Mouse (Mus musculus) intestine, postnatal 0 days (tissue): Measurements from ENCODE around the gene Lyg1. TPM values are rescaled to one million over a fixed set of nuclear protein-coding genes. Genes with fewer than 3 reads are reported as not detected.

ENCODE experiments used
- ATAC-seq: fragments of 200-750 bp; cut with Nextera tagmentation; 2 replicates; pipeline ENCODE4 v1.8.0; 2017; ENCODE audit warnings: mild to moderate bottlenecking, moderate TSS enrichment, moderate library complexity
- H3K27ac ChIP-seq: fragments of 300-500 bp; sonication (generic); 2 replicates; pipeline ENCODE4 v1.5.1; 2014; ENCODE audit warnings: mild to moderate bottlenecking, low read depth, low read length, moderate library complexity
- H3K27me3 ChIP-seq: fragments of 300-500 bp; sonication (generic); replicated peaks from 2 replicates; pipeline ENCODE4 v1.6.1; 2014; ENCODE audit warnings: low read length, mixed read lengths; ENCODE audit not compliant: control insufficient read depth, insufficient read depth
- H3K36me3 ChIP-seq: fragments of 300-500 bp; sonication (generic); 2 replicates; pipeline ENCODE4 v1.6.1; 2014; ENCODE audit warnings: mild to moderate bottlenecking, moderate library complexity; ENCODE audit not compliant: control insufficient read depth, insufficient read depth
- H3K4me1 ChIP-seq: fragments of 300-500 bp; sonication (generic); replicated peaks from 2 replicates; pipeline ENCODE4 v1.6.1; 2014; ENCODE audit warnings: antibody characterized with exemption, low read length, mixed read lengths; ENCODE audit not compliant: control insufficient read depth, insufficient read depth
- H3K4me2 ChIP-seq: fragments of 300-500 bp; sonication (generic); replicated peaks from 2 replicates; pipeline ENCODE4 v1.6.1; 2014; ENCODE audit warnings: low read depth, mild to moderate bottlenecking, moderate library complexity
- H3K4me3 ChIP-seq: fragments of 300-500 bp; sonication (generic); 2 replicates; pipeline ENCODE4 v1.5.1; 2014; ENCODE audit warnings: low read depth, low read length
- H3K9ac ChIP-seq: fragments of 300-500 bp; sonication (generic); 2 replicates; pipeline ENCODE4 v1.6.1; 2014; ENCODE audit warnings: mild to moderate bottlenecking, low read depth, low read length
- H3K9me3 ChIP-seq: fragments of 300-500 bp; sonication (generic); 2 replicates; pipeline ENCODE4 v1.6.1; 2016; ENCODE audit warnings: mixed run types; ENCODE audit not compliant: control insufficient read depth
- CTCF ChIP-seq: sonication (generic); IDR thresholded peaks from 2 replicates; pipeline ENCODE4 v1.5.1; 2016; ENCODE audit warnings: low read depth, mild to moderate bottlenecking, control low read depth, antibody characterized with exemption, moderate library complexity
- WGBS: fragments of 180-500 bp; shearing (Covaris S2); extraction: QIAGEN DNeasy Blood & Tissue Kit; methylation state at CpG from one replicate; pipeline ENCODE4 v1.1.7; 2014; 5-methylcytosine and 5-hydroxymethylcytosine counted together
- polyA plus RNA-seq: library from polyadenylated mRNA; unstranded; fragments of >200 nt; fragmentation: Nextera tagmentation; extraction: Ambion mirVana; gene quantifications from 2 replicates; pipeline ENCODE4 v1.2.1, GENCODE M21; 2015

Gene Lyg1
- polyA plus RNA-seq, 1 experiment from 2014 or later = not detected

- no peaks in the 10 kb centered on the region for H3K36me3 ChIP-seq
- no peak overlapping the region for H3K4me3 ChIP-seq
- H3K4me1 ChIP-seq = no peaks in the 10 kb centered on the region
- no peak overlapping the region for H3K9ac ChIP-seq
- H3K27ac ChIP-seq = no peak overlapping the region
- TF ChIP-seq CTCF = no peak
- no peak overlapping the region for H3K4me2 ChIP-seq
- no peak for ATAC-seq
- H3K27me3 ChIP-seq = no peaks in the 10 kb centered on the region
- H3K9me3 ChIP-seq = no peaks in the 10 kb centered on the region
- 58% methylated on average over 8 of the region's 8 CpGs for WGBS
Observed at GRCm38 (mm10) chr1:37922536-37922935, 35.0 kb downstream of the Lyg1 start.

GRCm38 (mm10) chr1:37918096-37918495, 39.5 kb downstream of the Lyg1 start:
- H3K4me3 ChIP-seq = no peak overlapping the region
- no peak overlapping the region for H3K9ac ChIP-seq
- no peak overlapping the region for H3K27ac ChIP-seq
- no peaks in the 10 kb centered on the region for H3K4me1 ChIP-seq
- no peak for ATAC-seq
- H3K36me3 ChIP-seq = no peaks in the 10 kb centered on the region
- H3K27me3 ChIP-seq = no peaks in the 10 kb centered on the region
- TF ChIP-seq CTCF = no peak
- whole genome bisulfite sequencing = 41% methylated on average over 6 of the region's 6 CpGs
- H3K9me3 ChIP-seq = no peaks in the 10 kb centered on the region
- no peak overlapping the region for H3K4me2 ChIP-seq

DNA sequence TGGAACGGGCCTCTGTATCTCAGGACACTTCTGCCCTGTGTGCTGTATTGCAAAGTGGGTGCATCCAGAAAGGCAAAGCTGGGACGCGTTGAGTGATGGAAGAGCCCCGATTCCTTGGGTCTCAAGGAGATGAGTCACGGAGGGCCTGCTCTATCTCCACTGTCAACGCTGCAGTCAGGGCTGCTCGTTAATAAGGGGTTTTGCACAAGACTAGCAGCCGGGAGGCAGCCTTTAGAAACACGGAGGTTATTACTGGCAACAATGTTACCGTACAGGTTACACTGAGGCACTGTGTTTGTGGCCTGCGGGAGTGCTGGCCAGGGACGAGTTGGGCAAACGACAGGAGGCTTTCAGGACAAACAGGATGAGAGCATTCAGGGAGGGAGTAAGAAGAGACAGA, 39.9 kb downstream of the Lyg1 start:
- H3K27ac ChIP-seq = no peak overlapping the region
- H3K27me3 ChIP-seq = no peaks in the 10 kb centered on the region
- no peaks in the 10 kb centered on the region for H3K4me1 ChIP-seq
- TF ChIP-seq CTCF = no peak
- H3K9me3 ChIP-seq = no peaks in the 10 kb centered on the region
- no peak overlapping the region for H3K4me3 ChIP-seq
- WGBS = 56% methylated on average over 13 of the region's 13 CpGs
- no peak overlapping the region for H3K9ac ChIP-seq
- ATAC-seq = no peak
- no peaks in the 10 kb centered on the region for H3K36me3 ChIP-seq
- H3K4me2 ChIP-seq = no peak overlapping the region

DNA sequence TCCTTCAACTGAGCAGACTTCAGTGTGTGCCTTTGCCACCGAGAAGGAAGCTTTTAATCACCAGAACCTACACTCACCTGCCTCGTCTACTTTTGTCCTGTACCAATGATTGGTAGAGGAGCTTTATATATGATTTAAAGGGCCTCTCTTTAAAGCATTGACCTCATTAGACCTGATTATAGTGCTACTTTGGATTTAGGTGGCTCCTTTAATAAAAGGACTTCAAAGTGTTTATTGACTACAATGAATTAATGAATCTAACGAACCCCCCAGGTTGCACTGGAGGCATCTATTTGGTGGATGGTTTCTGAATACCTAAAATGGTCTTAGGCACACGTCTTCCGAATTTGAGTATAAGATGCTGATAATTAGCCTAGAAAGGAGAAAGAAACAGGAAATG, 41.2 kb downstream of the Lyg1 start, which contains the start of gene Lyg2:
TSS of gene Lyg2 (minus strand) at position 101 of the 400 bp plus-strand sequence.
- Histone ChIP-seq H3K36me3 (no peaks in the 10 kb centered on the region), H3K9me3 (no peaks in the 10 kb centered on the region), H3K4me3 (no peak within 1 kb of the TSS), H3K27me3 (no peaks in the 10 kb centered on the region), H3K4me1 (no peaks in the 10 kb centered on the region), H3K9ac (no peak within 1 kb of the TSS), H3K4me2 (no peak within 1 kb of the TSS), H3K27ac (no peak within 1 kb of the TSS)
- 75% methylated on average over 5 of the region's 5 CpGs for WGBS
- ATAC-seq = no peak
- TF ChIP-seq CTCF = no peak

DNA sequence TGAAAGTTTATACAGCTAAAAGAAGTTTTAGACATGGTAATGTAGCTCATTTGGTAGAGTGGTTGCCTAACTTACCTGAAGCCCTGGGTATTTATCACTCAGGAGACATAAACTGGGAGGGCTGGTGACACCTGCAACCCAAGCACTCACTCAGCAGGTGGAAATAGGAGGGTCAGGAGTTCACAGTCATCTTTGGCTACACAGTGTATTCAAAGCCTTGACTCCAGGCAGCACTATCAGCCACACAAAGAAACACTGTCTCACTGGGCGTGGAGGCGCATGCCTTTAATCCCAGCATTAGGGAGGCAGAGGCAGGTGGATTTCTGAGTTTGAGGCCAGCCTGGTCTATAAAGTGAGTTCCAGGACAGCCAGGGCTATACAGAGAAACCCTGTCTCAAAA, 44.8 kb downstream of the Lyg1 start:
- H3K9ac ChIP-seq = no peak overlapping the region
- H3K27me3 ChIP-seq = no peaks in the 10 kb centered on the region
- no peaks in the 10 kb centered on the region for H3K4me1 ChIP-seq
- H3K4me3 ChIP-seq = no peak overlapping the region
- 72% methylated on average over 2 of the region's 2 CpGs for WGBS
- no peak overlapping the region for H3K27ac ChIP-seq
- H3K4me2 ChIP-seq = no peak overlapping the region
- ATAC-seq = no peak
- no peak for TF ChIP-seq CTCF
- no peaks in the 10 kb centered on the region for H3K36me3 ChIP-seq
- no peaks in the 10 kb centered on the region for H3K9me3 ChIP-seq

DNA sequence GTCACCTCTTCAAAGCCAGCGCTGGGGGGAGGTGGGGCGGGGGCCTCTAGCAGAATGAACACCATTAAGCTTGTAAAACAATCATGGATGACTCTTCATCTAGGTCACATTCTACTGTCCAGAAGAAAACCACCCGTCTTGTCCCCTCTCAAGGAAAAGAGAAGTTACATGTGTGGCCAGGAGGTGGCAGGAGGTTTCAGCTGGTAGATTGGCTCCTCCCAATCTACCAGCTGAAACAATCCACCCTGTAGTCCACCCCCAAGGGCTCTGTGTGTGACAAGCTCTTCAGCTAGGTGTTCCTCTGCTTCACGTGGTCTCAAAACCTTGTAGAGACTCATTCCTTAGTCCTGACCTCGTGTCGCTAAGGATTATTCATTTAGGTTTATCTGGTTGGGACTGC, 54.4 kb downstream of the Lyg1 start:
- Histone ChIP-seq H3K4me1 (no peaks in the 10 kb centered on the region), H3K27ac (no peak overlapping the region), H3K4me2 (no peak overlapping the region), H3K27me3 (no peaks in the 10 kb centered on the region), H3K4me3 (no peak overlapping the region), H3K36me3 (peaks cover 17% of the 10 kb centered on the region), H3K9ac (no peak overlapping the region), H3K9me3 (no peaks in the 10 kb centered on the region)
- TF ChIP-seq CTCF = peak; percentile 66
- WGBS = 26% methylated on average over 6 of the region's 6 CpGs
- peak; percentile 45; the same call in 1 of the 2 replicates for ATAC-seq

DNA sequence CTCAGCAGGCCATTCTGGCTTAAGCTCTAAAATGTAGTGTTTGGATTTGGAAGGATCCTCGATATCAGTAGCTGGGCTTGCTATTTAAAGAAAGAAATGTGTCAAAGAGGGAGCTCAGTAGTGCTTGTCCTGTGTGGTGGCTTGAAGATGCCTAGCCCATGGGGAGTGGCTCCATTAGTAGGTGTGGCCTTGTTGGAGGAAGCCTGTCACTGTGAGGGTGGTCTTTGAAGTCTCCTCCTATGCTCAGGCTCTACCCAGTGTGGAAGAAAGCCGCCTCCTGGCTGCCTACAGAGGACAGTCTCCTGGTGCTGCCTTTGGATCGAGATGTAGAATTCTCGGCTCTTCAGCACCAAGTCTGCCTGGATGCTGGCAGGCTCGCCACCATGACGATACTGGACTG, 57.3 kb downstream of the Lyg1 start:
- Histone ChIP-seq H3K27ac (no peak overlapping the region), H3K27me3 (no peaks in the 10 kb centered on the region), H3K36me3 (peaks cover 40% of the 10 kb centered on the region), H3K4me1 (no peaks in the 10 kb centered on the region), H3K9ac (no peak overlapping the region), H3K4me3 (no peak overlapping the region), H3K9me3 (no peaks in the 10 kb centered on the region), H3K4me2 (no peak overlapping the region)
- ATAC-seq = no peak
- no peak for TF ChIP-seq CTCF
- 49% methylated on average over 6 of the region's 6 CpGs for WGBS
